Mouse (Mus musculus) CD4-positive, CD25-positive, alpha-beta regulatory T cell, adult 4 months (primary cell): Measurements from ENCODE around the gene Rtl6. TPM values are rescaled to one million over a fixed set of nuclear protein-coding genes. Genes with fewer than 3 reads are reported as not detected.

Source experiments
- ATAC-seq: one replicate; pipeline ENCODE4 v1.8.0; 2017
- polyA plus RNA-seq, 2 experiments: library from polyadenylated mRNA; unstranded; fragments of 100-300 nt; shearing (Covaris generic); gene quantifications; one replicate each; pipeline ENCODE4 v1.2.1; 2017

The Rtl6 gene
- polyA plus RNA-seq, result 1 to 10 TPM; 2.5 to 3.2 TPM

GRCm38 (mm10) chr15:84557189-84557921, at the start of gene Rtl6:
Gene Rtl6 (minus strand): TSS chr15:84557823.
- ATAC-seq, result peak; percentile 97

GRCm38 (mm10) chr15:84603267-84603963, 45.8 kb upstream of the Rtl6 start:
- no peak for ATAC-seq

- no peak for ATAC-seq
These were observed 43.5 kb upstream of the Rtl6 start for GRCm38 (mm10) chr15:84600977-84601595.

GRCm38 (mm10) chr15:84598911-84599310, 41.3 kb upstream of the Rtl6 start:
- no peak for ATAC-seq

- no peak for ATAC-seq
These were observed 40.2 kb upstream of the Rtl6 start for GRCm38 (mm10) chr15:84597816-84598215.

- no peak for ATAC-seq
These were observed 39.4 kb upstream of the Rtl6 start for GRCm38 (mm10) chr15:84597021-84597420.

GRCm38 (mm10) chr15:84595241-84595945, 37.8 kb upstream of the Rtl6 start:
- no peak for ATAC-seq

GRCm38 (mm10) chr15:84593514-84593913, 35.9 kb upstream of the Rtl6 start:
- ATAC-seq, result no peak

- no peak for ATAC-seq
These were observed 34.6 kb upstream of the Rtl6 start for GRCm38 (mm10) chr15:84592240-84592639.

GRCm38 (mm10) chr15:84591573-84592139, 34.0 kb upstream of the Rtl6 start:
- ATAC-seq, result no peak

GRCm38 (mm10) chr15:84588371-84588821, 30.8 kb upstream of the Rtl6 start:
- ATAC-seq, result no peak

GRCm38 (mm10) chr15:84578607-84579006, 21.0 kb upstream of the Rtl6 start:
- no peak for ATAC-seq

GRCm38 (mm10) chr15:84577019-84577418, 19.4 kb upstream of the Rtl6 start:
- no peak for ATAC-seq

GRCm38 (mm10) chr15:84566568-84567110, 9.0 kb upstream of the Rtl6 start:
- ATAC-seq, result no peak

- ATAC-seq, result no peak
These were observed 3.9 kb upstream of the Rtl6 start for GRCm38 (mm10) chr15:84561501-84561900.

- ATAC-seq, result no peak
These were observed 949 bp downstream of the Rtl6 start for GRCm38 (mm10) chr15:84556674-84557073.

GRCm38 (mm10) chr15:84551065-84551464, 6.6 kb downstream of the Rtl6 start:
- no peak for ATAC-seq

- no peak for ATAC-seq
These were observed 8.3 kb downstream of the Rtl6 start for GRCm38 (mm10) chr15:84549291-84549797.

- no peak for ATAC-seq
These were observed 11.6 kb downstream of the Rtl6 start for GRCm38 (mm10) chr15:84546028-84546427.

- no peak for ATAC-seq
These were observed 16.4 kb downstream of the Rtl6 start for GRCm38 (mm10) chr15:84541175-84541574.

GRCm38 (mm10) chr15:84538974-84539588, 18.5 kb downstream of the Rtl6 start:
- no peak for ATAC-seq

GRCm38 (mm10) chr15:84537117-84537516, 20.5 kb downstream of the Rtl6 start:
- no peak for ATAC-seq
